Mouse (Mus musculus) limb, embryonic 12.5 days (tissue): ENCODE measurements at regions not wholly inside any gene's neighbourhood (a gene's known extent, or its start where the extent isn't known, plus 50 kb on each side); places are given as distances from the start of the nearest gene placed in this dataset.

Experiments
- ATAC-seq: fragments of 200-750 bp; cut with Nextera tagmentation; 2 replicates; pipeline ENCODE4 v1.8.0; 2017; ENCODE audit warnings: low read depth, moderate TSS enrichment; ENCODE audit not compliant: insufficient number of reproducible peaks, insufficient read depth, low FRiP score, low TSS enrichment
- H3K27ac ChIP-seq: fragments of 300-500 bp; sonication (generic); 2 replicates; pipeline ENCODE4 v1.5.1; 2016; ENCODE audit warnings: mild to moderate bottlenecking, moderate library complexity
- H3K27me3 ChIP-seq: fragments of 300-500 bp; sonication (generic); 2 replicates; pipeline ENCODE4 v1.6.1; 2016; ENCODE audit warnings: mild to moderate bottlenecking, moderate library complexity
- H3K36me3 ChIP-seq: fragments of 300-500 bp; sonication (generic); 2 replicates; pipeline ENCODE4 v1.6.1; 2016; ENCODE audit warnings: mild to moderate bottlenecking, moderate library complexity
- H3K4me1 ChIP-seq: fragments of 300-500 bp; sonication (generic); replicated peaks from 2 replicates; pipeline ENCODE4 v1.6.1; 2016
- H3K4me2 ChIP-seq: fragments of 300-500 bp; sonication (generic); 2 replicates; pipeline ENCODE4 v1.6.1; 2016; ENCODE audit warnings: mild to moderate bottlenecking, moderate library complexity
- H3K4me3 ChIP-seq: fragments of 300-500 bp; sonication (generic); replicated peaks from 2 replicates; pipeline ENCODE4 v1.5.1; 2016; ENCODE audit warnings: mild to moderate bottlenecking
- H3K9ac ChIP-seq: fragments of 300-500 bp; sonication (generic); replicated peaks from 2 replicates; pipeline ENCODE4 v1.6.1; 2016; ENCODE audit warnings: mild to moderate bottlenecking, moderate library complexity
- H3K9me3 ChIP-seq: fragments of 300-500 bp; sonication (generic); 2 replicates; pipeline ENCODE4 v1.6.1; 2016; ENCODE audit warnings: mild to moderate bottlenecking, moderate library complexity
- WGBS: fragments of 180-500 bp; shearing (Covaris S2); methylation state at CpG from one replicate; pipeline ENCODE4 v1.1.7; 2016; 5-methylcytosine and 5-hydroxymethylcytosine counted together

DNA sequence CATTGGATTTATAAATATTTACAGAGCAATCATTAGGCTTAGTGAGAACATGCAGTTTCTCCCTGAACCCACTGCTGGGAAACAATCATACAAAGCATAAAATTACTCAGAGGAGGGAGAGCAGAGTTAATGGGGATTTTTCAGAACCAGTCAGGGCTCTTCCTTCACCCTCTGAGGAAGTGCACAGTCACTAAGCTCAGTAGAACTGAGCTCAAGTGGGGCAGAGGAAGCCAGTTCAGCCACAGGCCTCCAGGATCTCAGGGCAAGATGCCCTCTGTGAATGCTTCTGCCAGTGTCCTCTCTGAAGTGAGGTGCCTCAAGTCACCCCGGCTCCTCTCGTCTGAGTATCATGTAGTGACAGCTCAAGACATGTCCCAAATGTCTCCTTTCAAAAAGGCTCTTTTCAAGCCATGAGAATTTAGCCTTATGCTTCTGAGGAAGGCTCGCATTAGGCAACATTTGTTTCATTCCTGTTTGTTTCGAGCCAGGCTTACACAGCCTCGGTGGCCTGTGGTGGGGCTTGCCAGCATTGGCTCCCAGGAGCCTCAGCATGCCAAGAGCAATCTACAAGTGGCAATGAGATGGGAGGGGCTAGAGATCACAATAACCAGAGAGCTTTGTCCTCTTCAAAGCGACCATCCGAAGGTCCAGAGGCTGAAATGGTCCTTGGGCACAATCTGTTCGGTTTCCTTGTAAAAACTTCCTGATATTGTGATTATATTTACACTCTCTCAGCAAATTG lies 169.8 kb downstream of the Tmem26 start:
- Histone ChIP-seq H3K9me3 (no peaks in the 10 kb centered on the region), H3K36me3 (no peaks in the 10 kb centered on the region), H3K4me1 (no peaks in the 10 kb centered on the region), H3K27me3 (no peaks in the 10 kb centered on the region), H3K27ac (no peak overlapping the region), H3K4me3 (no peak overlapping the region), H3K9ac (no peak overlapping the region), H3K4me2 (no peak overlapping the region)
- WGBS, result 73% methylated on average over 8 of the region's 8 CpGs
- no peak for ATAC-seq

DNA sequence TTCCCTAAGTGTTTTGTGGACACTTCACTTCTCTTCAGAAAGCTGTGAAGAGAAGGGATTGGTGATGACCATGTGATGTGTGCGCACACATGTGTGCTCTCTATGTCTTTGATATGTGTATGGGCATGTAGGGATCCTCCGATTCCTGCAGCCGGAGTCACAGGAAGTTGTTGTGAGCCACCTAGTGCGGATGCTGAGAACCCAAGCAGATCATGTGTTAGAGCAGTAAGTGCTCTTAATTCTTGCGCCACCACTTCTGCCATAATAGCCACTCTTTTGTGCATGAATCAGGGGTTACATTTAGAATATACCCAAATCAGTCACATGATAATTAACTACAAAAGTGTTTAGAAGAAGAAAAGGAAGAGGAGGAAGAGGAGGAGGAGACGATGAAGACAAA lies 170.7 kb downstream of the Tmem26 start:
- no peak overlapping the region for H3K4me3 ChIP-seq
- H3K9ac ChIP-seq, result no peak overlapping the region
- no peaks in the 10 kb centered on the region for H3K27me3 ChIP-seq
- H3K4me2 ChIP-seq, result no peak overlapping the region
- no peak overlapping the region for H3K27ac ChIP-seq
- ATAC-seq, result no peak
- no peaks in the 10 kb centered on the region for H3K9me3 ChIP-seq
- no peaks in the 10 kb centered on the region for H3K4me1 ChIP-seq
- no peaks in the 10 kb centered on the region for H3K36me3 ChIP-seq
- 88% methylated on average over 6 of the region's 6 CpGs for WGBS

DNA sequence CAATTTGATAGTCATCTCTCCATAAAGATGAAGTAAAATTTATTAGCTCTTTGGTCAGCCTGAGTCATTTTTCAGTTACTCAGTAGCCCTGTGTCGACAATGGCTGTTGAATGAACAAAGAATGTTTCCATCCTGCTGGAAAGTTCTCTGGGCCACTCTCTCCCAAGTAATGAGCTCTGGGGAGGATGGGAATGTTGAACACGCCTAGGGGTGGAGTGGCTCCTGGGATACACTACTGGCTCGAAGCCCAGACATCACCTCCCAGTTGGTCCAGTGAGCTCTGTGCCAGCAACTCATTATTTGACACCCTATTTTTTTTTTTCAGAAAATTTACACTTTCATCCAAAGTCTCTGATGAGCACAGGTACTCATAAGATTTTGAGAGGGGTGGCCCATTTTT lies 174.1 kb downstream of the Tmem26 start:
- Histone ChIP-seq H3K27me3 (no peaks in the 10 kb centered on the region), H3K36me3 (no peaks in the 10 kb centered on the region), H3K27ac (no peak overlapping the region), H3K4me2 (no peak overlapping the region), H3K9ac (no peak overlapping the region), H3K4me1 (no peaks in the 10 kb centered on the region), H3K4me3 (no peak overlapping the region), H3K9me3 (no peaks in the 10 kb centered on the region)
- no peak for ATAC-seq
- WGBS, result 80% methylated on average over 3 of the region's 3 CpGs

DNA sequence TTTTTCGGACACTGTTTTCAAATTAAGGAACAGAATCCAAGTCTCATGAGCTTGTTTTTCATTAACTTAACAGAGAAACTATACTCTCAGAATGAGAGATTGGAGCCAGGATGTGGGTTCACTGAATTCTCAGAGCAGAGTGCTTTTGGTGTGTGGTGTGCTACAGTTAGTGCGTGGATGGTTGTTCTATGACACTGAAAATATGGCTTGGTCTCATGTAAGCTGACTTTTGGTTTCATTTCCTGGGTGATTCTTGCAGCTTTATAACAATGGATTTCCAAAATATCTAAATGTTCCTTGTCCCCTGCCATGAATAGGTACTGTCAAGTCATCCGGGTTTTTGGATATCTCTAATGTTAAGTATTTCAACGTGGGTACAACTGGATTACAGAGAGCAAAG lies 177.7 kb downstream of the Tmem26 start:
- H3K36me3 ChIP-seq, result no peaks in the 10 kb centered on the region
- H3K27ac ChIP-seq, result no peak overlapping the region
- H3K9ac ChIP-seq, result no peak overlapping the region
- H3K4me2 ChIP-seq, result no peak overlapping the region
- no peaks in the 10 kb centered on the region; the same call in 1 of the 2 replicates for H3K4me1 ChIP-seq
- H3K9me3 ChIP-seq, result no peaks in the 10 kb centered on the region
- no peak overlapping the region for H3K4me3 ChIP-seq
- ATAC-seq, result no peak
- WGBS, result 71% methylated on average over 4 of the region's 4 CpGs
- H3K27me3 ChIP-seq, result no peaks in the 10 kb centered on the region

DNA sequence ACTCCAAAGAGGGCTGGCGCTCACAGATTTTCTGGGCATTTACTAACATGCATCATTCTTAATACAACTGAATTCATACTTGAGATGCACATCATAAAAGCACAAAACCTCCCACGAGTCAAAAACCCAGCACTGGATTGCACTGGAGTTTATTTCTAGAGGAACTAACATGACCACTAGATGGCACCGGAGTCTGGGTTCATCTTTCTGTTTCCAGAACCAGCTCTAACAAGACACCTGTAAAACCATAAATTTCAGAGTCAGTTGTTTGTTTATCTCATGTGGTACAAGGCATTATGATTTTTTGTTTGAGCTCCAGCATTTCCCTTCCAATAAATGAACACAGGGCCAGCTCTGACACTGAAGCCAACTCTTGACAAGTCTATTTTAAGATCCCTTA lies 179.2 kb downstream of the Tmem26 start:
- H3K4me3 ChIP-seq, result no peak overlapping the region
- H3K9ac ChIP-seq, result no peak overlapping the region
- H3K36me3 ChIP-seq, result no peaks in the 10 kb centered on the region
- no peak for ATAC-seq
- no peaks in the 10 kb centered on the region; the same call in 1 of the 2 replicates for H3K4me1 ChIP-seq
- 24% methylated on average over 3 of the region's 3 CpGs for WGBS
- no peak overlapping the region for H3K27ac ChIP-seq
- no peak overlapping the region for H3K4me2 ChIP-seq
- no peaks in the 10 kb centered on the region for H3K9me3 ChIP-seq
- no peaks in the 10 kb centered on the region for H3K27me3 ChIP-seq

DNA sequence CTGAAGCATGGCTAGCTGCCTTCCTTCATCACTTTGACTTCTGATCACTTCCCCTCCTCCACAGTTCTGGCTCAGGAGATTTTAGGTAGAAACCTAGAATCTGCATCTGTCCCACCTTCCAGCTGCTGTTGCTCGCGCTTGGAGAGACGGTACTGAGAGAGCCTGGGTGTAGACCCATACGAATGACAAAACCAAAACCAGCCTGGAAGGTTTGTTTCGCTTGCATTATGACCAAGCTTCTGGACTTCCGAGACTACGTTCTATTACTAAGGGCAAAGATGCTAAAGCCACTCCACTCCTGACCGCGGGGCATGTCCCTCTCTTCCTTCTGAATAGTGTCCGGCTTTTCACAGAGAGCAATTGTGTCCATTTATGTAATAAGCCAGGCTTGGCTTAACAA lies 180.9 kb downstream of the Tmem26 start:
- Histone ChIP-seq H3K4me2 (no peak overlapping the region), H3K9me3 (no peaks in the 10 kb centered on the region), H3K4me1 (no peaks in the 10 kb centered on the region; the same call in 1 of the 2 replicates), H3K36me3 (no peaks in the 10 kb centered on the region), H3K4me3 (no peak overlapping the region), H3K27me3 (no peaks in the 10 kb centered on the region), H3K9ac (no peak overlapping the region), H3K27ac (no peak overlapping the region)
- WGBS, result 94% methylated on average over 10 of the region's 10 CpGs
- no peak for ATAC-seq

DNA sequence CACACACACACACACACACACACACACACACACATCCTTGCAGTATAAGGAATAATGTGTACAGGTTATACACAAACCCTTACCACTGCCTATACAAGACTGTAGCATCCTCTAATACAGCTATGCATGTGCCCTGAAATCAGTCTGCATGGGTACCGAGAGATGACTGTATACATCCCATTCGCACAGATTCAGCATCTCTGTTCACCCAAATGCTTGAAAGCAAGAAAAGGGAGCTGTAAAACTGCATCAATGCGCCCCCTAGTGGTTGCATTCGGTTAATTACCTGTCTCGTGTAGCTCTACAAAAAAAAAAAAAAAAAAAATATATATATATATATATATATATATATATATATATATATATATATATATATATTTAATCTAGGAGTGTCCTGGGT lies 184.8 kb downstream of the Tmem26 start:
- WGBS, result 21% methylated on average over 5 of the region's 5 CpGs
- no peak overlapping the region for H3K9ac ChIP-seq
- H3K27ac ChIP-seq, result no peak overlapping the region
- no peaks in the 10 kb centered on the region for H3K9me3 ChIP-seq
- H3K4me2 ChIP-seq, result no peak overlapping the region
- no peak for ATAC-seq
- H3K4me3 ChIP-seq, result no peak overlapping the region
- H3K4me1 ChIP-seq, result no peaks in the 10 kb centered on the region; the same call in 1 of the 2 replicates
- no peaks in the 10 kb centered on the region for H3K36me3 ChIP-seq
- no peaks in the 10 kb centered on the region for H3K27me3 ChIP-seq

DNA sequence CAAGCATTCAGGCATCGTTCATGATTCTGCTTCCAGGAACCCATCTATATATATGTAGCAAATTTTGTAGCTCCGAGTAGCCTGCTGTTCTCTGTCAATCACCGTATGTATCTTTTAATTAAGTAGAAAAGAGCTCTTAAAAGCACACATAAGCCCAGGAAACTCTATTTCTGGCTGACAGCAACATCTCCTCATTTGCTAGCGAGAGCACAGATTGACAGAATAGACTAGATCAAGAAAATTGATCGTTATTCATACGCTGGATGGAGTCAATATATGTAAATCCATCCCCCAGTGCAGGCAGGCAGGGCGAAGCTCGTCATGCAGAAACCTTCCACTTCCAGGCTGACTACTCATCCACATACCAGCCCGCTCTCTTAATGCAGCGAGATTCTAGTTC lies 185.6 kb downstream of the Tmem26 start:
- ATAC-seq, result no peak
- Histone ChIP-seq H3K4me2 (no peak overlapping the region), H3K4me1 (no peaks in the 10 kb centered on the region), H3K9me3 (no peaks in the 10 kb centered on the region), H3K27ac (no peak overlapping the region), H3K4me3 (no peak overlapping the region), H3K27me3 (no peaks in the 10 kb centered on the region), H3K9ac (no peak overlapping the region), H3K36me3 (no peaks in the 10 kb centered on the region)
- WGBS, result 80% methylated on average over 10 of the region's 10 CpGs

DNA sequence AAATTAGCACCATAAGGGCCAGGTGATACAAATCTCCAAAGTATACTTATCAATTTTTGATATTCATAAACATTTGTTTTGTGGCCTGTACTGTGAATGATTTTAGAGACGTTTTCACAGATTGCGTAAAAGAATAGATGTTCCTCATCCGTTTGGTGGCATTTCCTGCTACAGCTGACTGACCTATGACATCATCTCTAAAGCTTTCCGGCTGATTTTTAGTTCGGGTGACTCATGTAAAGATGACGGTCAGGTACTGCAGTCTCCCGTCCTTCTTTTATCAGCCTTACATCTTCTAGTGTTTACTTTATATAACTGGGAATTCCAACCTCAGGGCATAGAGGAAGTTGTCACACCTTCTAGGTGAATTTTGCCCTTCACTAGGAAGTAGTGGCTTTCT lies 192.7 kb downstream of the Tmem26 start:
- ATAC-seq, result no peak
- Histone ChIP-seq H3K4me1 (no peaks in the 10 kb centered on the region), H3K27ac (no peak overlapping the region), H3K36me3 (no peaks in the 10 kb centered on the region), H3K4me3 (no peak overlapping the region), H3K4me2 (no peak overlapping the region), H3K9me3 (no peaks in the 10 kb centered on the region), H3K27me3 (no peaks in the 10 kb centered on the region), H3K9ac (no peak overlapping the region)
- 75% methylated on average over 7 of the region's 7 CpGs for WGBS

DNA sequence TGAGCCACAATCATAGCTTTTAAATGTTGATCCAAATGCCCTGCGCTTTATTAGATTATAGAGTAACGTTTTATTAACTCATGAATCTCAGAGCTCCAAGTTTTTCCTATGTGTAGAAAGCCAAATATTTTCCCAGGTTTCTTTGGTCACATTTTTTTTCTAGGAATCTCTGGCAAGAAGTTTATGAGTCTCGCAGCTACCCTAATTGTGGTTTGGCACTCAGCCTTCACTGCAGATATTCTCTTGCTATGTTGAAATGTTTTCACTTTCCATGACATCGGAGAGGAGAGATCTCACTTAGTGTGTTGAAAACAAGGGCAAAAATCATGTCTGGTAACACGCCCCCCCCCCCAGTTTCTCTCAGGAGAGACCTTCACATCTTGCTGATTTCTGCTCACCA lies 212.4 kb downstream of the Tmem26 start:
- Histone ChIP-seq H3K27ac (no peak overlapping the region), H3K4me3 (no peak overlapping the region), H3K4me1 (0 out of 2 replicates have a peak, but pooled peaks cover 3% of the 10 kb centered on the region), H3K9me3 (no peaks in the 10 kb centered on the region), H3K9ac (no peak overlapping the region), H3K36me3 (no peaks in the 10 kb centered on the region), H3K27me3 (no peaks in the 10 kb centered on the region), H3K4me2 (no peak overlapping the region)
- ATAC-seq, result no peak
- 58% methylated on average over 5 of the region's 5 CpGs for WGBS

DNA sequence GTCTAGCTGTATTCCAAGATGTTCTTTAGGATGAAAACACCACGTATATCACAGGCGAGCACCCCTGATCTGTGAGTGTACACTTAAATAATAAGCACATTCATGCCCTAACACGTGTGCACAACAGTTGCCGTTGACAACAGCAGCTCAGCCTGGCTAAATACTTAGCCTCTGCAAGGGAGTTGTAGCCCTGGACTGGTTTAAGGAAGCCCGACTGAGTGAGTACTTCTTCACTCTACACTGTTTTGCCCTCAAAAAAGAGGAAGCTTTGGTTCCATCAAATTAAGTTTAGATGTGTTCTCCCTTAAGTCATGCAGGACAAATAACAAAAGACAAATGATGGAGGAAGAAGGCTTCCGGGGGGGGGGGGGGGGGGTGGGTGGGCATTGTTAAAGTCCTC lies 208.0 kb upstream of the Rhobtb1 start:
- Histone ChIP-seq H3K4me1 (no peaks in the 10 kb centered on the region), H3K4me3 (no peak overlapping the region), H3K36me3 (no peaks in the 10 kb centered on the region), H3K27ac (no peak overlapping the region), H3K27me3 (no peaks in the 10 kb centered on the region), H3K9ac (no peak overlapping the region), H3K4me2 (no peak overlapping the region), H3K9me3 (no peaks in the 10 kb centered on the region)
- WGBS, result 83% methylated on average over 6 of the region's 6 CpGs
- no peak for ATAC-seq

DNA sequence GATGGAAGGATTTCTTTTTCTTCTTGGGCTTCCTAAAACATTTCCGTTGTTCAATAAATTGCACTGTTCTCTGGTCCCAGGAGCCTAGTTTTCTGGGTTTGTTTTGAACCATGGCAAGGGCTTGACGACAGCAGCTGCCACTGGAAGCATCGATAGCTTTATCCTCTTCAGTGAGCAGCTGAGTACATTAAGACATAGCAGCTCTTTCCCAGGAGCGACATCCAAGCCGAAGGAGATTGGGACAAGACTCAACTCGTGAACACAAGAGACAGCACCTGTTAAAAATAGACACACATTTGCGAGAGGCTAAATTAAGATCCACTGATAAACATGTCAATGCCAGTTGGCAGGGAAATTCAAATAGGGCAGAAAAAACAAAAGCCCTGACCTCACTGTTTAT lies 194.7 kb upstream of the Rhobtb1 start:
- Histone ChIP-seq H3K9me3 (no peaks in the 10 kb centered on the region; the same call in 1 of the 2 replicates), H3K9ac (no peak overlapping the region), H3K27ac (no peak overlapping the region), H3K36me3 (no peaks in the 10 kb centered on the region), H3K27me3 (no peaks in the 10 kb centered on the region), H3K4me2 (no peak overlapping the region), H3K4me1 (no peaks in the 10 kb centered on the region), H3K4me3 (no peak overlapping the region)
- WGBS, result 78% methylated on average over 7 of the region's 7 CpGs
- no peak for ATAC-seq
